Mouse (Mus musculus) neural tube, embryonic 10.5 days (tissue): ENCODE results near the gene Akap13.
"Not testable (repeated sequence)": the region's sequence is repeated elsewhere in the genome, so short reads cannot be mapped to it uniquely, and the experiment has no call there.

Source experiments
- DNase-seq: peaks from one replicate; pipeline ENCODE4 v3.0.0-alpha.2; 2017; ENCODE audit warnings: low spot score; ENCODE audit errors: extremely low spot score

The Akap13 gene

GRCm38 (mm10) chr7:75595268-75595667, 139.9 kb downstream of the Akap13 start:
- no peak for DNase-seq

DNA sequence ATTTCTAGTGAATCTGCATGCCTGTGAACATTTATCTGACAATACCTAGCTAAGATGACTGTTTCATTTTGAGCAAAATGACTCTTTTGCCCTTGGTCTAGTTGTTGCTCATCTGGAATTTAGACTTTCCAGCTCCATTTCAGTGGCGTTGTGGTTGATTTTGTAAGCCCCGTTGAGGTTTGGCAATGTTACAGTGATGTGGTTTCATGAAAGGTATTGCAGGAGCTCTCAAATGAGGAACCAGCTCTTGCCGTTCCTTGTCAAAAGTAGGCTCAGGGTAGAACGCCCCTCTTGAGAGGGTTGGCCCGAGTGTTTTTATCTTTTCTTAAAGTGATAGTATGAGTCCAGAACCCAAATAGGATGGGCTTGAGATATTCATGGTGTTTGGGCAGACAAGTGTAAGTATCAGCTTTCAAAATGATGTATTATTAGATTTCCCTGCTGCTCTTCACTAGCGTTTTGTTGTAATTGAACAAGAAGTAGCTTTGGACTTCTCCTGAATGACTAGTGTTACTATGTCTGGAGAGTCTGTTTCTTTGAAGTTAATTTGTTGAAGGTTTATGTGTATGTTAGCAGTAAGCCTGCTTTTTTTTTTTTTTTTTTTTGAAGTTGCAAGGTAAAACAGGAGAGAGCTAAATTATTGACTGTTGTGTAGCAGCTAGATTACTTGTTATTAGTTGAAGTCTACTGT, 140.9 kb downstream of the Akap13 start:
- DNase-seq, result no peak

DNA sequence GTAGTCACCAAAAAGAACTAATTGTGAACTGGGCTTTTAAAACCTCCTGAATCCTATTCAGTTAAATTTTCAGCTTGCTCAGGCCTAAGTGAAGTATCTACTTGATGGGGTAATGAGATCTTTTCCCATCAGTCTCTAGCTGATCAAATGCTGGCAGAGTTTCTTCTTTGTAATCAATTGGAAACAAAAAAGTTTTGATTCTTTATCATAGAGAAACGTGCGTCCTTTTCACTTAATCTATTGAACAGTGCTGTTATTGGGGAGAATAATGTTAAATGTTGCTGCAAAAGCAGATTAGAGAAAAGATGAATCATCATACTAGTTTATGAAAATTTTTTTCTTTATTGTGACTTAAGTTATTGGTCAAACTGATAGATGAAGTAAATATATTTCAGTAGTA, 142.5 kb downstream of the Akap13 start:
- DNase-seq, result no peak

DNA sequence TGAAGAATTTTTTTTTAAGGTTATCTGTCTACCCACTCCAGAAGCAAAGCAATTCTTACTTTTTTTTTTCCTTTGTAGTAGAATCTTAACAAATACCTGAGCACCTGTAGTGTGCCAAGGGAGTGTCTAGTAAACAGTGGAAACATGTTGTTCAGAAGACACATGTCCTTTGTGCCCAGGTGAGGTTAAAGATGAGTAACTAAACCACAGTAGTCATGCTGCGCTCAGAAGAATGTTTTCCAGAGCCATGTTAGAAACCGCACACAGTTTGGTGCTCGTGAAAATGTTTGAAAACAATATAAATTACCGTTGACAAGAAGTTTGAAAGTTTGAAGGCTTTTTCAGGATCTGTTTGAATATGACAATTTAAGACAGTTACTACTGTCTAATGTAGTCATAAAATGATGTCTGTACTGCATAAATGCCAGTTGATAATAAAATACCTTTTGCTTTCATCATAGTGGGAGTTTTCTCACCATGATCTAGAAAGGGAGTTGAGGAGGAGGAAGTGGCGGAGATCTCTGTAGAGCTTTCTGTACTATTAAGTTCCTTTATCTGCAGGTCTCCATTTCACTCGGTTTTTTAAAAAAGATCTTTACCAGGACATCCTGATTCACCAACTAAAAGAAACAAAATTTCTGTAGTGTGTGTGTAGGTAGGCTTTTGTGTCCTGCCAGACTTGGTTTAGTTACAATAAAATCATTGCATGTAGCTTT, 145.2 kb downstream of the Akap13 start:
- DNase-seq, result no peak

DNA sequence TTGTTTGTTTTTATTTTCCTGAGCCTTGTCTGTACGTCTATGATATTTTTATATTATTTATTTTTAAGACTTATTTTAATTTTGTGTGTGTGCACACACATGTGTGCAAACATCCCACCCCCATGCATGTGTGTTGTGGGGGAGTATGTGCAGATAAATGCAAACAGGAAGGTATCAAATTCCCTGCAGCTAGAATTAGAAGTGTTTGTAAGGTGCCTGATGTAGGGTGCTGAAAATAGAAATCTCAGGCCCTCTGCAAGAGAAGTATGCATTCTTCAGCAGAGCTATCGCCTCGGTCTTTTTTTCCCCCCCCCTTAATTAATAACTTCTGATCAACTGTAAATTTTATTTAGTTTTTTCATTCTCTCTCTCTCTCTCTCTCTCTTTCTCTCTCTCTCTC, 151.9 kb downstream of the Akap13 start:
- DNase-seq, result no peak

DNA sequence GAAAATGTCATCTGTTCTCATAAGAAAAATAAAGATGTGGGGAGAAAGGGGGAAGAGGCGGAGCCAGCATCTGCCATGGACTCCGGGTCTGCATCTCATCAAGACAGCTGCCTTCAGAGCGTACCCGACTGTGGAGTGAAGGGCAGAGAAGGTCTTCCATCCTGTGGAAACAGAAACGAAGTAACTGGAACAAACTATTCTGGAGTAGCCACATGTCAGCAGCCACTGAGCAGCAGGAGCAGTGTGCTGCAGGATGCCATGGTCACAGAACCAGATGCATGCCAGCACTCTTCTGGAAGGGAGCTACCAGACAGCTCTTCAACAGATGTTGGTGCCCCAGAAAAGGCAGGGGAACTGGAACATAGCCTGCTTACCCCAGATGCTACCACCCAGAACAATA, 153.4 kb downstream of the Akap13 start:
- no peak for DNase-seq

- no peak for DNase-seq
These were observed 154.3 kb downstream of the Akap13 start for GRCm38 (mm10) chr7:75609456-75610262.

GRCm38 (mm10) chr7:75610391-75610790, 155.1 kb downstream of the Akap13 start:
- no peak for DNase-seq

- no peak for DNase-seq
These were observed 156.1 kb downstream of the Akap13 start for GRCm38 (mm10) chr7:75611261-75611950.

DNA sequence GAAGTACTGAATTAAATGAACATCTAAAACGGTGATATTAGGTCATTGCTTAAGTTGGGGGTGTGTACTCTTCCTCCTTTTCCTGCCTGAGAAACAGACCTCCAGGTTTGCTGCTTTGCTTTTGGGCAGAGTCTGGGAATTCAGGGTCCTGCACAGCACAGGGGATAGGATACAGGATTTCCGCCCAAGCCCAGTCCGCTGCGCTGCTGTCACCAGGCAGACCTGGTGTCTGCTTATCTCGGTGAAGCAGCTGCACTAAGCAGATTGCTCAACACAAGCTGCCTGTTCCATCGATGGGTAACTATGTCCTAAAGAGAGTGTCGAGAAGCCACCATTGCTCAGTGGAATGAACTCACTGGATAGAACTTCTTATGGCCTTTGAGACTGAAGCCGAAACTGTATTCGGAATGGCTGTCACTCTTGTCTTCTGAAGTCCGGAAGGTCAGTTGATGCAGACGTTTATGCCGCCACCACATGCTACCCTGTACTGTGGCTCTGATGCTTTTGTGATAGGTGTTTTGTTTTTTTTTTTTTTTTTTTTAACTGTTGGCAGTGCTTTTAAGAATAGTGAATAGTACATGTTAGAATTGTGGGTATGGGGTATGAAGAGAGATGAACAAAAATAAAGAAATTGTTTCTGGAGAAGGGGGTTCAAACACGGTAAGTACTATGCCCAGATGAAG, 156.8 kb downstream of the Akap13 start:
- DNase-seq, result no peak

DNA sequence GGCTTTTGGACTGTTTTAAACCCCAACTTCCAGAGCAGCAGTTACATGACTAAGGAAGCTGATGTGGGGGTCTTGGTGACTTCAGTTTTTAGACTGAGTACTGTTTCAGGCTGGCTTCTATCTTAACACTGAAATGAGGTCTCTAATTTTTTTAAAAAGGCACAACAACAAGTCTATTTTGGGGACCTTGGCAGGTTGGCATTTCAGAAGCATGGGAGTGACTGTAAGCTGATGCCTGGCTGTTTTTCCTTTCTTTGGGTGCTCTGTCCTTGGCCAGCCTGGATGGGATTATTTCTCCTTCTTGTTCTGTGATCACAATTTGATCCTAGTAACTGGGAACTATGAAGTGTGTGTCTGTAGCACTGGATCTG, 157.3 kb downstream of the Akap13 start:
- DNase-seq, result no peak

GRCm38 (mm10) chr7:75613240-75613639, 157.9 kb downstream of the Akap13 start:
- no peak for DNase-seq

DNA sequence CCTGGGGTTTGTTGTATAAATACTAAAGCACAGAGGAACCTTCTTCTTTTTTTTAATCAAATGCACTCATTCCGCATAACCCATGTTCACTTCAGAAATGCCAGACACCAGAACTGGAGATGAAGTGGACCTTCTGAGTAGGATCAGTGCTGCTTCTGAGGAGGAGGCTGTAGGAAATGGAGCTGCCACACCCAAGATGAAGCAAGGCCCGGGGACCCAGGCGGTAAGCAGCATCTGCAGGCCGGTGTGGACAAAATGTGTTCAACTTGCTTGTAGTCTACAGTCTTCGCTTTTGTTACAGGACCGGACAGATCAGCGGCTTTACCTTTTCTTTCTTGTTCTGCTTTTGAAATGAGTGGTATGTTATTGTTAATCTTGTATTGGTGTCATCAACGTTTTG, 159.5 kb downstream of the Akap13 start:
- DNase-seq, result no peak

- not testable (repeated sequence) for DNase-seq
These were observed 161.9 kb downstream of the Akap13 start for GRCm38 (mm10) chr7:75617246-75617645.

DNA sequence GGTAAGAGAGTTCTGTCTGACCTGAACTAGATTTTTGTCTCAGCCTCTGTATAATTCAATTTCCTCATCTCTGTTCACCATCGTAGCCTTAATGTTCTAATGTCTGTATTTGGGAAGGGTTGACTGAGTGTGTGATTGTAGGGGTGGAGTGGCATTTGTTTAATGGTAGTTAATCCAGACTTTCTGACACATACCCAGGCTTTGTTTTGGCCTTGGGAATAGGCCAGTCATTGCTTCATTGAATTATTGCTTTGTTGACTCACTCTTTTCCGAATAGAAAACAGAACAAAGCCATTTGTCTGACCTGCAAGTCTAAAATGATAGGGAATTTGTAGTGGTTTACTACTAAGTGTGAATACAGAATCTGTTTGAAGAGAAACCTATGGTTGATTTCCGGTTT, 163.4 kb downstream of the Akap13 start:
- no peak for DNase-seq

GRCm38 (mm10) chr7:75619875-75620274, 164.5 kb downstream of the Akap13 start:
- no peak for DNase-seq

DNA sequence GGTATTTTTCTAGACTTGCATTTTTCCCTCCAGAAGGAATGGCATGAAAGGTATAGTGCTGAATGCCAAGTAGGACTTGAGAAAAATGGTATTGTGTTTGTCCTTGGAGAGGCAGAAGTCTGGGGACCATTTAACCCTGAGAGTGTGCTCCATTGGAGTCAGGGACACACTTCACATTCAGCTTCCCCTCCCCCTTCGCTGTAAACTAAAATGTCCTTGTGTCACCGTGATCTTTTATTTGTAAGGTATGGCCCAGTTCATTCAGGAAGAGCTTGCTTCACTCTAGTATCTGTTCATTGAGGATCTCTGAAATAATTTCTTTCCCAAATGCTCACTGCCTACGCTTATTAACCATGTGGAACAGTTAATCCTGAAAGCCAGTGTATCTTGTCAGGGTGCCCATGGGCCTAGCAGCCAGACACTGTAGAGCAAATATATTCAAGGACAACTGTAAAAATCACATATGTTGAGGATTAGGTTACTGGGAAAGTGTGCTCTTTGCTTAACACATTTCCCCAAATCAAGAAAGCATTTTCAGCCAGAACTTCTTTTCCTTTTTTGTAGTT, 165.1 kb downstream of the Akap13 start:
- no peak for DNase-seq

- DNase-seq, result no peak
These were observed 165.6 kb downstream of the Akap13 start for GRCm38 (mm10) chr7:75620976-75621375.

GRCm38 (mm10) chr7:75627831-75628230, 172.5 kb downstream of the Akap13 start:
- no peak for DNase-seq

DNA sequence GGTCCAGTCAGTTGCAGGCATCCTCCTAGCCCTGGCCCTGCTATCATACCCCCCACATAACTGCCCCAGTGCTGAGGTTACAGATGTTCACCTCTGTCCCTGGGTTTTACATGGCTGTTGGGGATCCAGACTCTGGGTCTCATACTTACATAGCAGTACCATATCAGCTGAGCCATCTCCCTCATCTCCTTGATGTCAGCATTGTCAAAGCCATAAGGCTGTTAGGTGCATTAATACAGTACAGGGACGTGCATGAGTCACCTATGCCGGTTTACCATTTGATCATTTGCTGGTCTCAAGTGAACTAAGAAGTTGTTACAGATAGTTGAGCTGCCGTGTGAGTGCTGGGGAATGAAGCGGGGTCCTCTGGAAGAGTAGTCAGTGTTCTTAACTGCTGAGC, 174.3 kb downstream of the Akap13 start:
- DNase-seq, result no peak

GRCm38 (mm10) chr7:75632941-75633340, 177.6 kb downstream of the Akap13 start:
- DNase-seq, result no peak
